Mouse (Mus musculus) hindbrain, embryonic 14.5 days (tissue): ENCODE measurements around the gene Poll. TPM values are rescaled to one million over a fixed set of nuclear protein-coding genes. Genes with fewer than 3 reads are reported as not detected.

Experiments used
- ATAC-seq: fragments of 200-750 bp; cut with Nextera tagmentation; 2 replicates; pipeline ENCODE4 v1.8.0; 2017; ENCODE audit warnings: moderate number of reproducible peaks, mild to moderate bottlenecking, moderate TSS enrichment, moderate library complexity; ENCODE audit not compliant: low FRiP score
- DNase-seq: peaks from one replicate; pipeline ENCODE4 v3.0.0-alpha.2; 2015; ENCODE audit warnings: low spot score
- H3K27ac ChIP-seq: fragments of 300-500 bp; sonication (generic); 2 replicates; pipeline ENCODE4 v1.5.1; 2014; ENCODE audit warnings: mild to moderate bottlenecking, moderate library complexity
- H3K27me3 ChIP-seq: fragments of 300-500 bp; sonication (generic); 2 replicates; pipeline ENCODE4 v1.6.1; 2014; ENCODE audit warnings: mild to moderate bottlenecking, low read length, mixed read lengths; ENCODE audit not compliant: control insufficient read depth, insufficient read depth
- H3K36me3 ChIP-seq: fragments of 300-500 bp; sonication (generic); replicated peaks from 2 replicates; pipeline ENCODE4 v1.6.1; 2014; ENCODE audit not compliant: control insufficient read depth, insufficient read depth
- H3K4me1 ChIP-seq: fragments of 300-500 bp; sonication (generic); replicated peaks from 2 replicates; pipeline ENCODE4 v1.6.1; 2014; ENCODE audit warnings: antibody characterized with exemption, low read length, mixed read lengths; ENCODE audit not compliant: control insufficient read depth, insufficient read depth
- H3K4me2 ChIP-seq: fragments of 300-500 bp; sonication (generic); replicated peaks from 2 replicates; pipeline ENCODE4 v1.6.1; 2014; ENCODE audit warnings: mild to moderate bottlenecking, moderate library complexity
- H3K4me3 ChIP-seq: fragments of 300-500 bp; sonication (generic); replicated peaks from 2 replicates; pipeline ENCODE4 v1.5.1; 2014; ENCODE audit warnings: mild to moderate bottlenecking, low read length
- H3K9ac ChIP-seq: fragments of 300-500 bp; sonication (generic); 2 replicates; pipeline ENCODE4 v1.6.1; 2014
- H3K9me3 ChIP-seq: fragments of 300-500 bp; sonication (generic); 2 replicates; pipeline ENCODE4 v1.6.1; 2016; ENCODE audit warnings: low read length; ENCODE audit not compliant: control insufficient read depth
- WGBS: fragments of 180-500 bp; shearing (Covaris S2); extraction: QIAGEN DNeasy Blood & Tissue Kit; methylation state at CpG from one replicate; pipeline ENCODE4 v1.1.7; 2014; 5-methylcytosine and 5-hydroxymethylcytosine counted together
- polyA plus RNA-seq: library from polyadenylated mRNA; unstranded; fragments of >200 nt; fragmentation: Nextera tagmentation; extraction: Ambion mirVana; gene quantifications from 2 replicates; pipeline ENCODE4 v1.2.1, GENCODE M21; 2014

Poll gene
- polyA plus RNA-seq, 1 experiment from 2014 or later: 12.3 TPM

DNA sequence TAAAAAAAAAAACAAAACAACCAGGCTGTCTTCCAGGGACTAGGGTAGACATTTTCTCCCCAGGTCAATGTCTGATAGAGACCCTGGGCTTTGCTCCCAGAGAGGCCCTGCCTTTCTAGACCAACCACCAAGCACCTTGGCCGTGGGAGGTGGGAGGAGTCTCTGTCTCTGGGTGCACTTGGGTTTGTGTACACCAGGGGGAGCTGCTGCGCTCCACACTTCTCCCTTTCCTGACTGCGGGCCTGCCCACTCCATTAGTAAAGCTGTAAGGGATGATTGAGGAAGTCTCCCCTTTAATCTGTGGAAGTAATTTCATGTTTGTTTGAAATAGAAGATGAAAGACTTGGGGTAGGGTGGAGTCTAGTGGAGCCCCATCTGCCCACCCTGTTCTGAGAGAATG, 20.9 kb upstream of the Poll start:
- Histone ChIP-seq H3K9ac (no peak overlapping the region), H3K4me1 (peaks cover 11% of the 10 kb centered on the region), H3K9me3 (no peaks in the 10 kb centered on the region), H3K27me3 (no peaks in the 10 kb centered on the region), H3K4me2 (no peak overlapping the region), H3K4me3 (no peak overlapping the region), H3K27ac (no peak overlapping the region), H3K36me3 (peaks cover 20% of the 10 kb centered on the region)
- ATAC-seq (no peak), DNase-seq (no peak)
- 68% methylated on average over 3 of the region's 3 CpGs for WGBS

DNA sequence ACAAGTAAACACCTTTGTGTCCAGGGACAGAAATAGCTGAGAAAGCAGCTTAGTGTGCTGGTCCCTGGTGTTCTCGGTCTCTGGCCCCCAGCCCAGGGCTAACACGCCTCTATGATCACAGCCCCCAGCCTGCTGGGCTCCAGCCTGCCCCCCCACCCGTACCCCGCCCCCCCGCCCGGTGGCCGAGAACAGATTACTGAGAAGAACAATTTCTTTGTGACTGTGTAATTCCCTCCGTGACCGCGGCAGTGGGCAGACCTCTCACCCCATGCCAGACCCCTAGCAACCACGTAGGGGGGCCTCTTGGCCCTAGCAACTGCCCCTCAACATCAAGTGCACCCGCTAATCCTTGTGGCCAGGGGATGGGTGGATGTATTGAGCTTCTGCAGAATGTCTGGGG, 19.9 kb upstream of the Poll start:
- ATAC-seq (0 out of 2 replicates have a peak, but pooled peaks have one; percentile 44), DNase-seq (no peak)
- H3K9ac ChIP-seq: no peak overlapping the region
- H3K4me1 ChIP-seq: peaks cover 11% of the 10 kb centered on the region
- H3K4me2 ChIP-seq: no peak overlapping the region
- WGBS: 23% methylated on average over 12 of the region's 12 CpGs
- peaks cover 20% of the 10 kb centered on the region for H3K36me3 ChIP-seq
- no peak overlapping the region for H3K27ac ChIP-seq
- H3K4me3 ChIP-seq: no peak overlapping the region
- no peaks in the 10 kb centered on the region for H3K27me3 ChIP-seq
- no peaks in the 10 kb centered on the region for H3K9me3 ChIP-seq

DNA sequence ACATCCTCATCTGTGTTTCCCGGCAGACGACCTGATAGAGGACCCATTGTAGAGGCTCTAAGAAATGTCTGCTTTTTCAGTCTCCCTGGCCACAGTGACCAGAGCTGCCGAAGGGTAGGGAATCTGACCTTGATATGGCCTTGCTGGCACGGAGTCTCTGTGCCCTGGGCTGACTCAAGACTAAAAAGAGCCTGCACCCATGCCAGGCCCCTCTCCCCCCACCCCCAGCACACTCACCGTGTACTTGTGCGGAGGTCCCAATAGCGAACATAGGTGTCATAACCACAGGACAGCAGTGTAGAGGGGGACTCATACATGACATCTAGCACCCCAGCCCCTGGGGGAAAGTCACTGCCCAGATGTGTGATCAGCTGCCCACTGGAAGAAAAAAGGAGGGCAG, 19.1 kb upstream of the Poll start:
- H3K4me3 ChIP-seq: no peak overlapping the region
- peaks cover 11% of the 10 kb centered on the region for H3K4me1 ChIP-seq
- H3K27me3 ChIP-seq: no peaks in the 10 kb centered on the region
- 0 out of 2 replicates have a peak overlapping the region, but pooled peaks have one; percentile 14 for H3K27ac ChIP-seq
- ATAC-seq (no peak), DNase-seq (no peak)
- no peak overlapping the region for H3K4me2 ChIP-seq
- H3K9me3 ChIP-seq: no peaks in the 10 kb centered on the region
- peaks cover 20% of the 10 kb centered on the region for H3K36me3 ChIP-seq
- WGBS: 88% methylated on average over 7 of the region's 7 CpGs
- no peak overlapping the region for H3K9ac ChIP-seq

DNA sequence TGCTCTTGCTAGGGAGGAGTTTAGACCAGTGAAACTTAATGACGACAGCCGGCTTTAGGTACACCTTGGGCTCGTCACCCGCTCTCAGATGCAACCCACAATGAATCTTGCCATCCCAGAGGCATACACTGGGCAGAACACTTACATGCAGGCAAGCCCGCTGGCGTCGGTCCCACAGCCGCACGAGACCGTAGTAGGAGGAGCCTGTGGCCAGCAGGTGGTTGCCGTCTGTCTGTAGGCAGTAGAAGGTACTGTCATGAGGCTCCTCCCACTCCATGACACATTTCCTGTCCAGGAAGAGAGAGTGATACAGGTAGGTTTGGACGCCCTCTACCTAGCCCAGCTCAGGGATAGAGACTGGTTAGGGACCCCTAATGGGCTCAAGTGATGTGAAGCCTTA, 18.6 kb upstream of the Poll start:
- ATAC-seq (no peak), DNase-seq (no peak)
- peaks cover 11% of the 10 kb centered on the region for H3K4me1 ChIP-seq
- H3K27ac ChIP-seq: no peak overlapping the region
- H3K4me2 ChIP-seq: no peak overlapping the region
- H3K36me3 ChIP-seq: peaks cover 20% of the 10 kb centered on the region
- no peak overlapping the region for H3K4me3 ChIP-seq
- 94% methylated on average over 12 of the region's 12 CpGs for WGBS
- no peaks in the 10 kb centered on the region for H3K9me3 ChIP-seq
- H3K27me3 ChIP-seq: no peaks in the 10 kb centered on the region
- H3K9ac ChIP-seq: no peak overlapping the region

DNA sequence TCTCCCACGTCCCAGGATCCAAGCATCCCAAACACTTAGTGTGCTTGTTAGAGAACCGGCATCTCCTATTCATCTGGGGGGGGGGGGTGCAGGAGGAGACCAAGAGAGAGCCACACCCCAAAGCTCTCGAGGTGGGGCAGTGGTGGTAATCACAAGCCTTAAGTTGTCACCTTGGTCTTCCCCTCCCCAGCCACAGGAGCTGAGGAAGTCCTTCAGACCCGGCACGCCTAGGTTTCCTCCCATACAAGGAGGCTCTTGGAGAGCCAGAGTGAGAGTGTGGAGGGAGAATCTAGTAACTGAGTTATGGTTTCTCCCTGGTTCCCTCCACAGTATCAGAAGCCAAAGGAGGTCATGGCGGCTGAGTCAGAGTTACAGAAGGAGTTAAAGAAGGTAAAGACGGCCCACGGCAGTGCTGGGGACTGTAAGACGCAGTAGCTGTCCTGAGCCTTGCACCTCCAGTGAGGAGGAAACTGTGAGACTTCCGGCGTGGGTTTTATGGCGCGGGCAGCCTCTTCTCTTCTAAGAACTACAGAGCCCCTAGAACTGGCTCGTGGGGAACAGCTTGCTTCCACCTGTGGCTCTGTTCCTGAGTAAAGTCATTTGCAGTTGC, 16.9 kb upstream of the Poll start:
- Histone ChIP-seq H3K4me2 (no peak overlapping the region), H3K4me1 (peaks cover 7% of the 10 kb centered on the region), H3K27ac (no peak overlapping the region), H3K36me3 (peaks cover 23% of the 10 kb centered on the region), H3K9me3 (no peaks in the 10 kb centered on the region), H3K4me3 (no peak overlapping the region), H3K9ac (no peak overlapping the region), H3K27me3 (no peaks in the 10 kb centered on the region)
- 90% methylated on average over 14 of the region's 14 CpGs for WGBS
- DNase-seq: no peak
- ATAC-seq: no peak

DNA sequence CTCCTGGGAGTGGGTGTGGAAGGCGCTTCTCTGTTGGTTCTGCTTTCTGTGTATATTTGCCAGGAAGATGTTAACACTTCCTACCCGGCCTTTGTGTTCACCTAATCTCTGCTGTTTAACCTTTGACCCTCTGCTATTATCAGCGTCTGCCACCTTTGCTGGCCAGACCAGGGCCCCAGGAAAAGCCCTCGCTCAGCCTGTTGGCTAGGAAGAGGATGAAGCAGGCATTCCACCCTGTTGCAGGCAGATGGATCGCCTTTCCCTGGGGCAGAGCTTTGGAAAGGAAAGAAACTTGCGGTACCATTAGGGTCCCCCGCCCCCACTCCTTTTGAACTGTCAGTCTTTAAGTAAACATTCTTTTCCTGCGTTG, 15.3 kb upstream of the Poll start:
- Histone ChIP-seq H3K9ac (no peak overlapping the region), H3K9me3 (no peaks in the 10 kb centered on the region), H3K4me2 (no peak overlapping the region), H3K27ac (no peak overlapping the region), H3K27me3 (no peaks in the 10 kb centered on the region), H3K36me3 (peaks cover 28% of the 10 kb centered on the region), H3K4me1 (0 out of 2 replicates have a peak, but pooled peaks cover 4% of the 10 kb centered on the region), H3K4me3 (no peak overlapping the region)
- no peak for DNase-seq
- ATAC-seq: no peak
- 23% methylated on average over 8 of the region's 8 CpGs for WGBS

DNA sequence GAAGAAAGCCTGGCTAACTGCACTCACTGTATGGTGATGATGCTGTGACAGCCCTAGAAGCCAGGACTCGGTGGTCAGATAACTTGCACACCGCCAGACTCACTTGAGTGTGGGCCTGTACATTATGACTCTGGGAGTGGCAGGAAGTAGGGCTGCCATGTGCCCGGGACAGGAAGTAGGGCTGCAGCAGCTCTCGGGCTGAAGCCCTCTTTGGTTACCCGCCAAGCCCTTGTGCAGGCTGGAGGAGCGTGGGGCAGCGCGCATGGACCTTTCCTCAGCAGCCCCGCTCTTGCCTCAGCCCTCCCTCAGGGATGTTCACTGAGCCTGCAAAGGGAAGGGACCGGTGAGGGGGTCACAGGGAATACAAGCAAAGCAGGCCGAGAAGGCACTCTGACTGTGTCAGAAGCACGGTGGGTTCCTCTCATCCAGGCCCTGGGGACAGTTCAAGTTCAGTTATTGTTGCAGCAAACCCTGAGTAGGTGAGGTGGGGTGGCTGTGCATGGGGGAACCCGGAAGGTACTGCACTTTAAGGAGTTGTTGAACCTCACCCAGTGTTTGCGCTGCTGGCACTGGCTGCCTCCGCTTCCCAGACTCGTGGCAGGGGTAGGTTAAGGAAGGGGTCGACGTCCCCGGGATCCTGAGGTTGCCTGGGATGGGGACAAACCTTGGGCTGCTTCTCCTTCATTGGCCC, 14.8 kb upstream of the Poll start:
- WGBS: 64% methylated on average over 19 of the region's 19 CpGs

DNA sequence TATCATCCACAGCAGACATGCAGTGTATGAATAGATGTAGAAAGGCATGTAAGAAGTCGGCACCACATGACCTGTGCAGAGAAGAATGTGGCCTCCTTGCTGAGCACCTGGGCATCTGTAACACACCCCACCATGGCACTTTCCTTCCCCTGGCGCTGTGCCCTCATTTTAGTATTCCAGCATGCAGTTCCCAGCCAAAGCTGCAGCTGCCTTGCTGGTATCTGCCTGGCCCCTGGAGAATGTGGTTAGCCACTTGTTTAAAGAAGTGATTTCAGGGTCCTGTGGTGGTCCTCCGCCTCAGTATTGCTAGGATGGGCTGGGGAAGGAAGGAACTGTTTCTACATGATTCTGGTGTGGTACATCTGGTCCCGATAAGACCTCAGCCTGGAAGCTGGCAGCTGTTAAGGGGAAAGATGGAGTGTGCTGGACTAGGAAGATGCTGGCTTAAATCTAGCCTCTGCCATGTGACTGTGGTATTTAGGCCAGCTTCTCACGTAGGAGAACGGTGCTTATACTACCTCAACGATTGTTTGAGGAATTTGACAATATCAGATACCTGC, 14.1 kb upstream of the Poll start:
- no peak overlapping the region for H3K27ac ChIP-seq
- H3K4me1 ChIP-seq: no peaks in the 10 kb centered on the region
- ATAC-seq: no peak
- H3K4me2 ChIP-seq: no peak overlapping the region
- no peak overlapping the region for H3K4me3 ChIP-seq
- no peaks in the 10 kb centered on the region for H3K9me3 ChIP-seq
- H3K9ac ChIP-seq: no peak overlapping the region
- whole genome bisulfite sequencing: 80% methylated on average over 7 of the region's 7 CpGs
- no peaks in the 10 kb centered on the region for H3K27me3 ChIP-seq
- DNase-seq: no peak
- H3K36me3 ChIP-seq: peaks cover 28% of the 10 kb centered on the region

More for the DNA sequence above, 14.8 kb upstream of the Poll start:
- Histone ChIP-seq H3K36me3 (peaks cover 28% of the 10 kb centered on the region), H3K9ac (no peak overlapping the region), H3K4me1 (0 out of 2 replicates have a peak, but pooled peaks cover under 1% of the 10 kb centered on the region), H3K27ac (no peak overlapping the region), H3K27me3 (no peaks in the 10 kb centered on the region), H3K4me3 (no peak overlapping the region), H3K4me2 (no peak overlapping the region), H3K9me3 (no peaks in the 10 kb centered on the region)
- DNase-seq (no peak), ATAC-seq (no peak)

DNA sequence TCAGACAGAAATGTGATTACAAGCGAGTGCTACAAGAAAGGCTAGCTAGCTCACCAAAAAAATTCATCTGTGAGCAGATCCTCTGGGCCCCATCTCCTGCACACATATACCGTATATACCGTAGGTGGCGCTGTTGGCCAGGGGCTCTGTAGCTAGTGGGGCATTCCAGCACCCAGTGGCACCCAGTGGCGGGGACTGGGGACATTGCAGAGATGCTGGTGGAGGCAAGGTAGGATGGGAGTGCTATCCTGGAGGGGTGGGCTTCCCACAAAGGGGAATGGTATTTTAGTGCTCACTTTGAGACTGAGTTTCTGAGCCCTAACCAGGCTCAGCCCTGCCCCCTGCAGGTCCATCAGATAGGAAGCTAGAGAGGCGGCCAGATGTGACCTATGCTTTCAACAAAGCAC, 13.5 kb upstream of the Poll start:
- ATAC-seq: peak; percentile 73; the same call in 1 of the 2 replicates
- H3K9me3 ChIP-seq: no peaks in the 10 kb centered on the region
- H3K27ac ChIP-seq: no peak overlapping the region
- WGBS: 26% methylated on average over 6 of the region's 6 CpGs
- H3K4me2 ChIP-seq: no peak overlapping the region
- H3K36me3 ChIP-seq: peaks cover 25% of the 10 kb centered on the region
- H3K27me3 ChIP-seq: no peaks in the 10 kb centered on the region
- H3K4me3 ChIP-seq: no peak overlapping the region
- no peak overlapping the region for H3K9ac ChIP-seq
- H3K4me1 ChIP-seq: no peaks in the 10 kb centered on the region
- peak; percentile 74 for DNase-seq
